Mouse (Mus musculus): Measurements from ENCODE around the gene Atp1b4. TPM values are rescaled to one million over a fixed set of nuclear protein-coding genes. Genes with fewer than 3 reads are reported as not detected.
"Not testable (repeated sequence)": the region's sequence is repeated elsewhere in the genome, so short reads cannot be mapped to it uniquely, and the experiment has no call there.

The Atp1b4 gene
- polyA plus RNA-seq, 1 experiment = not detected

DNA sequence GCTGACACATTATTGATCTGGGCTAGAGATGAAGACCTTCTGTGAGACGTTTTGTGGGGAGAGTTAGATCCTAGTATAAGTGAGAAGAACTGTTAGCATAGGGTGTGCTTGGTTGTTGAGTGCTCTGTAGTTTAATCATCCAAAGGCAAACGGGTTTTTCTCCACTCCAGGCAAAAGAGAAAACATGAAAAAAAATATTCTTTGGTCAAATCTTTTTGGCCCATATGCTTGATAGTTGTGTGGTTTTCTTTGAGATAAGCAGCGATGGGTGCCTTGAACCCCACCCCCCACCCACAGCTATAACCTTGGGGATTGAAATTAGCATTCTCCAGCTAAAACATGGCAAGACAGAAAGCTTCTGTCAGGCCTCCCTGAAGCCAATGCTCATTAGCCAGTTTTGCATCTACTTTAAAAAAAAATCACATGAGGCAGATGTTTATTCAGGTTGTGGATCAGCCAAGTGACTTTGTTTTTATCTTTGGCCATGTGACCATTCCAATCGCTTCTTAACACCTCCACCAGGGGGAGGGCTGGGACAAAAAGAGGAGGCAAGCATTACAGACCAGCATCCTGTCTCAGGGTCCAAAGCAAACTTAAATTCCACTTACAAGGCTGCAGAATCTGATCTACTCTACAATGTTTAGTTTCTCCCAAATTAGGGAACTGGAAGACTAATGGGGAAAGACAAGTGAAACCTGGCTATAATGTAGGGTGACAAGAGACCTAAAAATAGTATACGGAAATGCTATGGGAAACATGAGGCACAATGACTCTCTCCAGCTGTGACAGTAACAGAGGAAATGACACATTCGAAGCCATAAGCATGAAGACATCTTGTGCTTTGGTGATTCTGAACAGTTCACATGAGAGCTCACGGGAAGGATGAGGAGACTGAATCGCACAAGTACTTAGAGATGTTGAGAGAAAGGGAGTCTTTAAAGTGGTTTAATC is 18.6 kb downstream of the Atp1b4 start:
- H3K9me3 ChIP-seq (replicated peaks; ENCODE audit: control insufficient read depth, insufficient read depth, low read length, poor library complexity, severe bottlenecking) = no peaks in the 10 kb centered on the region
- no peaks in the 10 kb centered on the region for H3K27me3 ChIP-seq (ENCODE audit: control insufficient read depth, insufficient read depth, low read length, poor library complexity, severe bottlenecking)
- no peak overlapping the region for H3K27ac ChIP-seq (ENCODE audit: insufficient read depth, low read length)
- H3K36me3 ChIP-seq (ENCODE audit: control insufficient read depth, insufficient read depth, low read length, poor library complexity, severe bottlenecking) = no peaks in the 10 kb centered on the region
- TF ChIP-seq CTCF (IDR thresholded peaks at IDR 0.05; ENCODE audit: low read depth, low read length) = peak; percentile 20
- no peak for TF ChIP-seq POLR2A (IDR thresholded peaks at IDR 0.05; ENCODE audit: insufficient read depth, low read length)
- H3K9ac ChIP-seq (ENCODE audit: low read depth, poor library complexity, severe bottlenecking) = no peak overlapping the region
- H3K4me1 ChIP-seq (ENCODE audit: control insufficient read depth, insufficient read depth, low read length) = no peaks in the 10 kb centered on the region
- H3K4me3 ChIP-seq (ENCODE audit: low read depth, low read length) = no peak overlapping the region

DNA sequence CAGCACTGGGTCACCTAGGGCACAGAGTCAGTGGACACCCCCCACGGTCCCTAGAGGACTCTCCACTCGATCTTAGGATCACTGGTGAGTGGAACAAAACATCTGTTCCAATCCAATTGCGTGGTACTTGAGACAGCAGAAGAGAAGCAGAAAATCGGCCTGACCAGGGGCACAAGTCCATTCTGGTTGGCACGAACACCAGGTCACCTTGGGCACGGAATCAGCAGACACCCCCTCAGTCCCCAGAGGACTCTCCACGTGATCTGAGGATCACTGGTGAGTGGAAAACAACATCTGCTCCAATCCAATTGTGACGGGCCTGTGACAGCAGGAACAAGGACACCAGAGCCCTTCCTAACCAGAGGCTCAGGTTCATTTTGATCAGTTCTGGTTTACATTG is 46.0 kb downstream of the Atp1b4 start:
- no peaks in the 10 kb centered on the region for H3K4me1 ChIP-seq (ENCODE audit: control insufficient read depth, insufficient read depth, low read length)
- H3K27ac ChIP-seq (ENCODE audit: insufficient read depth, low read length) = no peak overlapping the region
- TF ChIP-seq CTCF (IDR thresholded peaks at IDR 0.05; ENCODE audit: low read depth, low read length) = no peak
- TF ChIP-seq POLR2A (IDR thresholded peaks at IDR 0.05; ENCODE audit: insufficient read depth, low read length) = no peak
- TF ChIP-seq EP300 (IDR thresholded peaks at IDR 0.05; ENCODE audit: insufficient read depth, low read depth, low read length) = no peak
- H3K36me3 ChIP-seq (ENCODE audit: control insufficient read depth, insufficient read depth, low read length, poor library complexity, severe bottlenecking) = no peaks in the 10 kb centered on the region
- no peak overlapping the region for H3K9ac ChIP-seq (ENCODE audit: low read depth, poor library complexity, severe bottlenecking)
- no peaks in the 10 kb centered on the region for H3K9me3 ChIP-seq (replicated peaks; ENCODE audit: control insufficient read depth, insufficient read depth, low read length, poor library complexity, severe bottlenecking)
- H3K4me3 ChIP-seq (ENCODE audit: low read depth, low read length) = no peak overlapping the region
- no peaks in the 10 kb centered on the region for H3K27me3 ChIP-seq (ENCODE audit: control insufficient read depth, insufficient read depth, low read length, poor library complexity, severe bottlenecking)

DNA sequence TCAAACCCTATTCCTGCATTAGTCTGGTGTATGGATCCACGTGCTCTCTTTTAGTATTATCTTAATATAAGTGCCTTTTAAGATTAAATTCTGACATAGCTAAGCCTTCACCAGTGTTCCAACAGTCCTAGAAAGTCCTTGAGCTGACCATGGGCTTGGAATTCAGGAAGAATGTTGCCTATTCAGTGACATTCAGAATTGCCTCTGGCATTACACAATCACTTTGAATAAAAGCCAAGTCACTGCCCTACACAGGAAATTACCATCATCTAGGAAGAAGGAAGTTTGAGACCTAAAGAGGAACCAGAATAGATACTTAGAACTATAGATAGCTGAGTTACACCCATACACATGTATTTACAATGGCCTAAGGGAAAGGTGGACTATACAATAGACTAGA is 48.6 kb downstream of the Atp1b4 start:
- H3K9me3 ChIP-seq (replicated peaks; ENCODE audit: control insufficient read depth, insufficient read depth, low read length, poor library complexity, severe bottlenecking); H3K4me3 ChIP-seq (ENCODE audit: low read depth, low read length); H3K27ac ChIP-seq (ENCODE audit: insufficient read depth, low read length); H3K36me3 ChIP-seq (ENCODE audit: control insufficient read depth, insufficient read depth, low read length, poor library complexity, severe bottlenecking); H3K4me1 ChIP-seq (ENCODE audit: control insufficient read depth, insufficient read depth, low read length); H3K9ac ChIP-seq (ENCODE audit: low read depth, poor library complexity, severe bottlenecking); H3K27me3 ChIP-seq (ENCODE audit: control insufficient read depth, insufficient read depth, low read length, poor library complexity, severe bottlenecking): not testable (repeated sequence)

DNA sequence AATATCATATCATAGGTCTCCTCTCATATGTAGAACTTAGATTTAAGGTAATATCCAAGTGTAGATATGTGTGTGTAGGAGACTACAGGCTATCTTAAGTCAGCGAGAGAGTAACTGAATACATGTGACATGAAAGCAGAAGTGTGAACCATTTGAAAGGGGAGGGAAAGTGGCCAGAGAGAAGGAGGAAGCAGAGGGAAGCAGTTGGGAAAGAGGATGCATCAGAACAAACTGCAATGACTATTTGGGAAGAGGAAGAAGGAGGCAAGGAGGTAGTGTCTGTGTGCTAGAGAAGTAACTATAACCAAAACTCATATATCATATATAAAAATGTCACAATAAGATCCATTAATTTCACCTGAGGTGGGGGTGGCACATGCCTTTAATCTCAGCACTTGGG is 57.2 kb downstream of the Atp1b4 start:
- H3K9me3 ChIP-seq (replicated peaks; ENCODE audit: control insufficient read depth, insufficient read depth, low read length, poor library complexity, severe bottlenecking); H3K27me3 ChIP-seq (ENCODE audit: control insufficient read depth, insufficient read depth, low read length, poor library complexity, severe bottlenecking); H3K4me1 ChIP-seq (ENCODE audit: control insufficient read depth, insufficient read depth, low read length); H3K9ac ChIP-seq (ENCODE audit: low read depth, poor library complexity, severe bottlenecking); H3K27ac ChIP-seq (ENCODE audit: insufficient read depth, low read length); H3K4me3 ChIP-seq (ENCODE audit: low read depth, low read length); H3K36me3 ChIP-seq (ENCODE audit: control insufficient read depth, insufficient read depth, low read length, poor library complexity, severe bottlenecking): not testable (repeated sequence)

Other genes with a start within 250 kb of the Atp1b4 start
- not detected in 2 replicates for gene Rhox10, start 249.7 kb upstream of the Atp1b4 start, polyA plus RNA-seq (2011; ENCODE audit: insufficient read depth, insufficient read length, low read depth, missing spikeins)
- gene Rhox11, start 231.0 kb upstream of the Atp1b4 start, polyA plus RNA-seq (2011; ENCODE audit: insufficient read depth, insufficient read length, low read depth, missing spikeins) = not detected in 2 replicates
- gene Rhox12, start 205.3 kb upstream of the Atp1b4 start, polyA plus RNA-seq (2011; ENCODE audit: insufficient read depth, insufficient read length, low read depth, missing spikeins) = not detected in 2 replicates
- gene Rhox13, start 195.0 kb upstream of the Atp1b4 start, polyA plus RNA-seq (2011; ENCODE audit: insufficient read depth, insufficient read length, low read depth, missing spikeins) = 1.3 TPM in 1 of 2 replicates, not detected in the other
- 18.4 and 18.7 TPM in 2 replicates for gene Zbtb33, start 126.4 kb upstream of the Atp1b4 start, polyA plus RNA-seq (2011; ENCODE audit: insufficient read depth, insufficient read length, low read depth, missing spikeins)
- gene Tmem255a, start 63.7 kb upstream of the Atp1b4 start, polyA plus RNA-seq (2011; ENCODE audit: insufficient read depth, insufficient read length, low read depth, missing spikeins) = not detected in 2 replicates
- 85.1 and 93.2 TPM in 2 replicates for gene Lamp2, start 140.3 kb downstream of the Atp1b4 start, polyA plus RNA-seq (2011; ENCODE audit: insufficient read depth, insufficient read length, low read depth, missing spikeins)

Measured in ES-Bruce4 (cell line).